Mouse (Mus musculus): Measurements from ENCODE around the gene Tmc8.
A peak's percentile ranks its signal among the peaks of the same experiment; 100 is the strongest.

Tmc8 gene

GRCm38 (mm10) chr11:117781993-117782704 lies at the start of gene Tmc8, which contains the start of gene Tmc6:
Tmc8 (plus strand) TSS chr11:117782076.
Tmc6 (minus strand) TSS chr11:117782198.
- DNase-seq = no peak

GRCm38 (mm10) chr11:117736037-117736689 lies 45.7 kb upstream of the Tmc8 start:
- DNase-seq = no peak

DNA sequence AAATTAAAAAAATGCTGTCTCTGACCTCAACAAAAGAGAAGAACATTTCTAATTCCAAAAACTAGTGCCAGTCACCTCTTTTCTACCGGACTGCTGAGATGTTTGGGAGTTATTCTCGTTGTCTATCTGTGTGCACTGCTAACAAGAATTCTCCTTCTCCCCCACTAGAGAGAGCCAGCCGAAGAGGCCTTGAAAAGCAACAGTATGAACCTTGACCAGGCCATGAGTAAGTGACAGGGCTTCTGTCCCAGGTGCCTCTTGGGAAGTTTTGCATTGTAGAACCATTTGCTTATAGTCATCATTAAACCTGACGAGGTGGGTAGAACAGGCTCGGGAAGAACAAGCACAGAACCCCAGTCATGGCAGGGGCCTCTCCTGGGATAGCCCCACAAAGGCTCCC lies 43.8 kb upstream of the Tmc8 start:
- no peak for DNase-seq

DNA sequence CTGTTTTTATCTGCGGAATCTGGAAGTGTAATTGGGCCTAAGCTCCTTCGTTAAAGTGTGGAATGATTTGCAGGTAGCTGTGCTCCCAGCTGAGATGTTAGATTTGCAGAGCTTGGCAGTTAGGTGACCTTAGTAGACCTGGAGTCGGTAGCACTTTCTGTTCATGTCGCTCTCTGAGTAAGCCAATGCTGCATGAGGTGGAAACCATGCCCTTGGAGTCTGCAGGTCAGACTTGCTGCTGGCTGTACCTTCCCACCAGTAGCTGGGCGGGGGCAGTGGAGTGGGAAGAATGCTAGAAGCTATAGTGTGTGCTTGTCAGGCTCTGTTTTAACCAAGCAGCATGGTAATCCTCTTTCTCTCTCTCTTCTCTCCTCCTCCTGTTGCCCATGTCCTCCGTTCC lies 40.7 kb upstream of the Tmc8 start:
- DNase-seq = no peak

GRCm38 (mm10) chr11:117742243-117742642 lies 39.6 kb upstream of the Tmc8 start:
- no peak for DNase-seq

GRCm38 (mm10) chr11:117742715-117743114 lies 39.2 kb upstream of the Tmc8 start:
- DNase-seq = no peak

GRCm38 (mm10) chr11:117743454-117744030 lies 38.3 kb upstream of the Tmc8 start:
- no peak for DNase-seq

DNA sequence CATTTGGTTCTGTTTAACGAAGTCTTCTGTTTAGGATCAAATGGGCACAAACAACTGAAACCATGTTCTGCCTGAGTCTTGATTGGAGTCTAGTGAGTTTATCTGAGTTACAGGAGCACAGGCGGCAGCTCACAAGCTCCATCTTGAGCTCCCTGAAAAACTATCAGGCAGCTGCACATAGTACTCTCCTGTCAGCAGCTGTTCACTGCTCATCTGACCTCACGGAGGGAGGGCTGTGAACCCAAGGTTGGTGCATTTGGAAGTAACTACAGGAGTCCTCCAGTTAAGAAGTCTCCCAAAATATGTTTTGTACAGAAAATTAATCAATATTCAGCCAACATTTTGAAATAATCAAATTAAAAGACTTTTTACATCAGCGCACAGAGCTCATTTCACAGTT lies 33.2 kb upstream of the Tmc8 start:
- DNase-seq = no peak

DNA sequence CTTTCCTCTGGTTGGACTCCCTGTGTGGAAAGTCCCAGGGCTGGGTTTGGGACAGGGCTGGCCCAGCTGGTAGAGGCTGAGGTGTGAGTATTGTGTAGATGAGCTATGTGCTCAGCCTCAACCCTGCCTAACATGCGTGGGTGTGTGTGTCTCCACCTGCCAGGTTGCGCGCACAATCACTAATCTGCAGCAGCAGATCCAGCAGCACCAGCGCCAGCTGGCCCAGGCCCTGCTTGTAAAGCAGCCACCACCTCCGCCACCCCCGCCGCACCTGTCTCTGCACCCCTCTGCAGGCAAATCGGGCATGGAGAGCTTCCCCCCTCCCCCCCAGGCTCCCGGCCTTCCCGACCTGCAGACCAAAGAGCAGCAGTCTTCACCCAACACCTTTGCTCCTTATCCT lies 32.5 kb upstream of the Tmc8 start:
- peak; percentile 74 for DNase-seq

- no peak for DNase-seq
Observed at GRCm38 (mm10) chr11:117751544-117751943, 30.3 kb upstream of the Tmc8 start.

- DNase-seq = no peak
Observed at GRCm38 (mm10) chr11:117755891-117756290, 26.0 kb upstream of the Tmc8 start.

DNA sequence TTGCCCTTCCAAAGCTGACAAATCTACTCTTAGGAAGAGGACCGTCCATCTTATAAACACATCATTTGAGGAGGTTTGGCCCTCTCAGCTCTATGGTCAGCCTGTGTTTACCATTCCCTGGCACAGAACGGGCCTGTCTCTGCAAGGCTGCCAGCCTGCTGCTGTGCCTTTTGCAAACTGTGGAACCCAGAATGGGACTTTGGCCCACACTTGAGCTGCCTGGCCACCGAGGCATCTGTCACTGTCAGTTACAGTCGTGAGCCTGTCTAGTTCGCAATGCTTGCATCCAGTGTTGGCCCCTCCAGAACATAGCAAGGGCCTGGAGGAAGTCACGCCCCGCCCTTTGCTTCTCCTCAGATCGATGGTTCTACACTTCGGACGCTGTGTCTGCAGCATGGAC lies 22.6 kb upstream of the Tmc8 start:
- DNase-seq = no peak

DNA sequence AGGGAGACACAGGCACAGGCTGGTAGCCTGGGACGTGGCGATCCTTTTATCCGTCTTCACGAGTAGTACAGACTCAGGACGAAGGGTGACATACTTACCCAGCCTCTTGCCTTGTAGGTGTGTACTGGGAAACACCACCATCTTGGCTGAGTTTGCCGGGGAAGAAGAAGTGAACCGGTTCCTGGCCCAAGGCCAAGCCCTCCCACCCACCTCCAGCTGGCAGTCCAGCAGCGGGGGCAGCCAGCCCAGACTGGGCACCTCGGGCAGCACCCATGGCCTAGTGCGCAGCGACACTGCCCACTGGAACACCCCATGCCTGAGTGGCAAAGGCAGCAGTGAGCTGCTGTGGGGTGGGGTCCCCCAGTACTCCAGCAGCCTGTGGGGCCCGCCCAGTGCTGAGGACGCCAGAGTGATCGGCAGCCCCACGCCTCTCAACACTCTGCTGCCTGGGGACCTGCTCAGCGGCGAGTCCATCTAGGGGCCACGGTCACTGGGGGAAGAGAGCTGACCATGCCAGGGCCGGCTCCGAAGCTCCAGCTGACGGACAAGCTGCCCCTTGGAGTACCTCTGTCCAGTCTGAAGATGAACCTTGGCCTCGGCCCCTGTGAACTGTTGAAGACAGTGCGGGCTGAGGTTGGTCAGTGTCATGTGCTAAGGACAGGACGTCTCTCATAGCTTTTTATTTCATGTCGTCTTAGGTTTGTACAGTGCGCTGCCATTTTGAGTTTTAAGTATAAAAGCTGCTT lies 21.3 kb upstream of the Tmc8 start:
- DNase-seq = no peak

DNA sequence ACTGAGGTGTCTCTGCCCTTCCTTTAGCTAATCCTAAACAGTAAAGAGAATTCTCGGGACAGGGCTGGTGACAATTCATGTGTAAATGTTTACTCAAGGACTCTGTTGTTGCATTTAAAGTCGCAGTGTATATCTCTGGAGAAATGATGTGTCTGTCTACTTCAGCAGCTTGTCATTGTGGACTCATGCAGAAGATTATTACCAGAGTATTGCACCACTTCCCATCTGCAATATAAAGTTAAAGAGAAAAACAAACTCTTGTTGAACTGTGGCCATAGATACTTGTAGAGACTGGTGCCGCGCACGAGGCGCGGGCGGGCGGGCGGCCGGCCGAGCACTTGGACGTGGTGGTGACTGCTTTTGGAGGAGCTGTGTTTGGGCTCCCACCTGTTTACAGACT lies 20.1 kb upstream of the Tmc8 start:
- no peak for DNase-seq

- no peak for DNase-seq
Observed at GRCm38 (mm10) chr11:117762246-117762645, 19.6 kb upstream of the Tmc8 start.

DNA sequence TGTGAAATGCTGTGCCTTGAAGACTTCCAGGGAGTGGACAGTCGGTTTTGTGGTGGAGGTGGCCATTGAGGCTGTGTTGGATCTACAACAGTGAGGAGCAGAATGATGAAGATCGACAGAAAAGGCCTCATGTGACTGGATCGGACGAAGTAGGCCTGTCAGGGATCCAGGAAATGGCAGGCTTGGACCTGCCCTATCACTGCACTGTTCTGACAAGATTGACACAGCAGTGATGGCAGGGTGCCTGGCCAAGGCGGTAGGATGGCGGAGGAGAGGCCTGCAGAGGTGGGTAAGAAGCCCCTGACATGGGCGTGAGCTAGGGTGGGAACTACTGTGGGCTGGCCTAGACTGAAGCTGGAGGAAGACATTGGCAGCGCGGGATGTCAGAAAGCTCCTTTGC lies 17.6 kb upstream of the Tmc8 start:
- DNase-seq = no peak

- DNase-seq = no peak
Observed at GRCm38 (mm10) chr11:117765361-117765760, 16.5 kb upstream of the Tmc8 start.

DNA sequence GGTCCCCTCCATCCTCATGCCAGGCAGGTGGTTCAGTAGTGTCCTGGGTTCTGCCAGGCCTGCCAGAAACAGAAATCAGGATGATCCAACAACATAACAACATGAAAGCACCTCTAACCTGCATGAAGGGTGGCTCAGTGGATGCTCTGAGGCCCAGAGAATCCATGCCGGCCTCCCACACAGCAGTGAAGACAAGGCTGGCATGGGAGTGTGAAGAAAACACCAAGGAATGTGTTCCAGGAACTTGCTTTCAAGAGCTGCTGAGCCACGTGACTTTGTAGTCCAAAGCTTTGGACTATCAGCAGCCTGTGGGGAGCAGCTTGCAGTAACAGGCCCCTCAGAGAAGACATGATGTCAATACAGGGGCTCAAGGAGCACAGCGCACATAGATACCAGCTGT lies 15.6 kb upstream of the Tmc8 start:
- no peak for DNase-seq

DNA sequence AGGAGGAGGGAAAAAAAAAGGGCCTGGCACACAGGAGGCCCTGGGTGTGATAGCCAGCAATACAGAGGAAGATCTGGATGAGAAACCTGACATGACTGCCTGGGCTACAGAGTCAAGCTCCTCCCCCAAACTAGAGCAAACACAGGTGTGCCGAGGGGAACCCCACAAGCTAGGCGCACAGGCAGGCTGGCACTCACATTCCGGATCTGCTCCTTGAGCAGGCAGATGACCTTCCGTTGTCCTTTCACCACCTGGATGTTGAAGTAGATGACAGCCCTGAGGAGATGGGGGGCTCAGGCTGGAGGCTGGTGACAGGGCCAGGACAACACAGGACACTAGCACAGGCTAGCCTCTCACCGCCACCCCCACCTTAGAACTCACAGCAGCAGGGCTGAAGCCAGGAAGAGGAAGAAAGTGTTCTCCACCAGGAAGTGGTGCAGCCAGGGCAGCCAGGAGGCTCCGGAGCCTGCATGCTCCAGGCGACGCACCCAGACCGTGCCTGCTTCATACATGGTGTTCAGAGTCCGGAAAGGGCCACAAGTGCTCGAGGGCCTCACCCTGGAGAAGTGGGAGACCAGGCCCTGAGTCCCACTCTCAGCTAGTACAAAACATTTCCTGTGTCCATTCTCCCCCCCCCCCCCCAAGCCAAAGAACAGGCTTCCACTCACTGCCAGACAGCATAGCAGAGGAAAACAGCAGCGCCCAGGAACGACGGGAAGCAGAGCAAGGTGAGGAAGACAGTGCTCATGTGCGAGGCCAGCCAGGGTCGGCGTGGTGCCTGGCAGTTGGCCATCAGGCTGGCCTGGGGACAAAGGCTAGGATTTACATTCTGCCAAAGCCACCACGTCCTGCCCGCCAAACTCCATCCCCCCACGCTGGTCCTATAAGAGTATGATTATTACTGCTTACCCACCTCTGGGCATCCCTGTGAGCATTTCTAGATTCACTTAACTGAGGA lies 12.9 kb upstream of the Tmc8 start:
- DNase-seq = no peak

DNA sequence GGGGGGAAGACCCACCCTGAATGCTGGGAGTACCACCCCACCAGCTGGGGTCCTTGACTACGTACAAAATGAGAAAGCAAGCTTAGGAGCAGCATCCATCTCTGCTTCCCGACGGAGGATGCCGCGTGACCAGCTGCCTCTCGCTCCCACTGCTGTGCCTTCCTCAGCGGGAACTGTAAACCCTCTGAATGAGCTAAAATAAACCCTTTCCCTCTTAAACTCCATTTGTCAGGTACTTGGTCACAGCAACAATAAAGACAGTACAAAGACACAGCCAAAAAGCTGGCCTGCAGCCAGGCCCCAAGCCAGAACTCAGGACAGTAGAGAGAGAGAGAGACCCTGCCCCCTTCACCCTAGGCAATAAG lies 12.2 kb upstream of the Tmc8 start:
- DNase-seq = no peak

- no peak for DNase-seq
Observed at GRCm38 (mm10) chr11:117770407-117770806, 11.5 kb upstream of the Tmc8 start.

DNA sequence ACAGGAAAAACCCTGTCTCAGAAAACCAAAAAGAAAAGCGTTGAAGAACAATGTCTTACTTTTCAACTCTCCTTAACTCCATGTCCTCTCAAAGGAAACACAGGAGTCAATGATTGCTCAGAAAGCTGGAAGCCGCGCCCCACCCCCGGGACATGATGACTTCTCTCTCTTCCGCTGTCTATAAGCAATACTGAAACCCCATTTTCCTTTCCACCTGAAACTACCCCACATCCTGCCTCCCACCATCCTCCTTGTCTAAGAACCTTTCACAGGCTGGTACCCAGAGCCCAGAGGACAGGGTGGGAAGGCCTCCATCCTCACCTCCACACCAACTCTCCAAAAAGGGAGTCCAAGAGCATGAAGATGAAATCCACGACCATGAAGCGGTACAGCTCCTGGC lies 9.5 kb upstream of the Tmc8 start:
- no peak for DNase-seq

GRCm38 (mm10) chr11:117774925-117775324 lies 7.0 kb upstream of the Tmc8 start:
- DNase-seq = no peak
